Mouse (Mus musculus): Measurements from ENCODE around the gene Dedd2.
"Not testable (repeated sequence)": the region's sequence is repeated elsewhere in the genome, so short reads cannot be mapped to it uniquely, and the experiment has no call there.

GRCm38 (mm10) chr7:25265743-25266142 is 45.3 kb upstream of the Dedd2 start:
- not testable (repeated sequence) for TF ChIP-seq POLR2A, CTCF (IDR thresholded peaks at IDR 0.05; ENCODE audit: insufficient read depth, low read depth, low read length)

All from olfactory bulb, adult 2 months (tissue).